Mouse (Mus musculus) cerebellum, adult 9-11 months (tissue): Measurements from ENCODE around the gene Slit3.
A peak's percentile ranks its signal among the peaks of the same experiment; 100 is the strongest.

Source experiments
- DNase-seq: peaks from one replicate; pipeline ENCODE4 v3.0.0; 2022

Gene Slit3

DNA sequence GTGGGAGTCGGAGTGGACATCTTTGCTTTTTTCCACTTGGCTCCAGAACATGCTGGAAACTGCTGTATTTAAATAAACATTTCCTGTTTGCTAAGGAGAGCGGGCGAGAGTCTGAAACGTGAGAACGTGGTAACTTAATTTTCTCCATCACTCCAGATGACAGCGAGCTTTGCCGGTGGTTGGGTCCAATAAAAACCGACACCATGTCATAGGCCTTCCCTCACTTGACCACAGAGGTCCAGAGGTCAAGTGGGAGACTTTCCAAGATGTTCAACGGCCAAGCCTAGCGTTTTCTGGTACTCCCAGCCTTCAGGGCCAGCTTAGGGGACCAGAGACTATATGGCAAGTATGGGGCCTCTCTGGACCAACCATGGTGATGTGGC lies 4.1 kb downstream of the Slit3 start:
- no peak for DNase-seq

DNA sequence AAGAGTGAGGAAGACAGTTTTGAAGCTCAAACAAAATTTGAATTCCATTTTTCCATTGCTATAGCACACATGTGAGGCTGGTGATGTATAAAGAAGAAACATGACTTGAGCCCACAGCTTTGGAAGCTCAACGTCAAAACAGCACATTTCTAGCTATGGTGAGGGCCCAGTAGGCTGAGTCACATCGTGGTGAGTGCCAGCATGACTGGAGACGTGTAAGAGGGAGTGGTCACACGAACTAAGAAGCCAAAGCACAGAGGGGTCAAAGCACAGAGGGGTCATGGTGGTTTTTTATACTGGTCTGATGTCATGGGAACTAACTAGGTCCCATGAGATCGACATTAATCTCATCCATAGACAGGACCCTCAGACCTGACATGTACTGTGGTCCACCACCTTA lies 10.7 kb downstream of the Slit3 start:
- no peak for DNase-seq

DNA sequence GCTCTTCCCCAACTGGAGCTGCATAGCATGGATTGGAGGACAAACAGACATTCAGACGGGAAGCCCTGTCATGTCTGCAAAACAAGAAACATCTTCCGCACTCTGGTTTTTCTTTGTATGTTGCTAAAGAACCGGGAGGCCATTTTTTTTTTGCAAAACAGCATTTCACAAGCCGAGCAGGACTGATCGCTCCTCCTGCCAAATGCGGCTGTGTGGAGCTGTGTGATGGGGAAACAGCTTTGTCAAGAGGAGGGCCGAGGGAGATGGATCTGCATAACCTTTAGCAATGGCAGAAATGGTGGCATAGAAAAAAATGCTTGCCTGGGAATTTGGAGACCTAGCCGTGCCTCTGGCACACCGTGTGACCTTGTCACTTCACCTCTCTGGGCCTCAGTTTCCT lies 15.6 kb downstream of the Slit3 start:
- no peak for DNase-seq

DNA sequence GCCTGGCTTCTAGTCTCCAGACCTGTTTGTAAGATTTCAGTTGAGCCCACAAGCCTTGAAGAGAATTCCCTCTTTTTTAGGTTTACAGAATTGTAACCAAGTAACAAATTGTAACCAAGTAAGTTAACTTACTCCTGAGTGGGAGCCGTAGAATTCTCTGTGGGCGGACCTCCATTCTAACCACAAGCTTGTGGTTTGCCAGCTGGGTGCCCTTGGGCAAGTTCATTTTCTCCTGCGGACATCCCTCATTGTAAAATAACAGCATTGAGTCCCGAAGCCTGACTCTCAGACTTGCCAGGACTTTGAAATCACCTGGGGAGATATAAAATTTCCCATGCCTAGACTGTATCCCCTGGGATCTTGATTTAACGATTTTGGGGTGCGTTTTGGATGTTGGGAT lies 19.1 kb downstream of the Slit3 start:
- no peak for DNase-seq

DNA sequence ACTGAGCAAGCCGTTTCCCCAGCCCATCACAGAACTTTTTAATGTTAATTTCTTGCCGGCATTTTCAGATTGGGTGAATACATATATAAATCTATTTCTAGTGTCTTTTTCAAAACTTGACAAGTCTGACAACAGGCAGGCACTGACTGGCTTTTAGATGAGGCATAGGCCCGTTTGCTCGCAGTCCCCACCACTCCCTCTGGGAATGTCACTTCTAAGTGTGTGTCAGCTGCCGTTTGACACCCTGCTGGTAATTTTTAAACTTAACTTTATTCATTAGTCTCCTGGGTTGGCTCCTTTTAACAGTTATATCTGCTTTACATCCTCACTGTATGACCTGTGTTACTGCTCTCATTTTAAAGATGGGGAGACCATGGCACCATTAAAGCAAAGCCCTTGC lies 21.2 kb downstream of the Slit3 start:
- DNase-seq, result no peak

DNA sequence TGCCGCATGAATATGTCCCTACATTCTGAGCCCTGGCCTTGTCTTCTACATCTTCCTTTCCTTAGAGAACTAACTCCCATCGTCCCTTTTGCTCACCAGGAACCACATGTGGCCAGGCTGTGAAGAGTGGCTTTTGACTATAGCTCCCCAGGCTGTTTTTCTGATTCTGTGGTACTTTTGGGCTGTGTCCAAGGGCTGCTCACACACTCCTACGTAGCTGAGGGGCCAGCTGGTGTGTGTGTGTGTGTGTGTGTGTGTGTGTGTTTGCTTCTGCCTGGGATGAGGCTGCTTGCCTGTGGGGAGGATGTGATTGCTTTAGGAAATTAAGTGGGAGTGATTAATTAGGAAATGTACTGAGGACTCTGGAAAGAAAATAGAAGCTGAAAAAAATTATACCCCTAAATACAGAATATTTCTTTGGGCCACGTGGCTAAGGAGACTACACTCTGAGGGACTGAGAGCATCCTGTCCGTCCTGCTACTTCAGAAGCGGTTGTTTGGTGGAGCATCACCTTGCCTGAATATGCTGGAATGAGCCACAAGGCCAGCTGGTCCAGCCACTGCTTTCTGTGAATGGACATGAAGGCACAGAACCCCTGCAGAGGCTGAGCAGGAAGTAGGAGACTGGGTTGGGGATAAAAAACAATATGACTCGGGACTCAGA lies 21.8 kb downstream of the Slit3 start:
- peak; percentile 54 for DNase-seq

DNA sequence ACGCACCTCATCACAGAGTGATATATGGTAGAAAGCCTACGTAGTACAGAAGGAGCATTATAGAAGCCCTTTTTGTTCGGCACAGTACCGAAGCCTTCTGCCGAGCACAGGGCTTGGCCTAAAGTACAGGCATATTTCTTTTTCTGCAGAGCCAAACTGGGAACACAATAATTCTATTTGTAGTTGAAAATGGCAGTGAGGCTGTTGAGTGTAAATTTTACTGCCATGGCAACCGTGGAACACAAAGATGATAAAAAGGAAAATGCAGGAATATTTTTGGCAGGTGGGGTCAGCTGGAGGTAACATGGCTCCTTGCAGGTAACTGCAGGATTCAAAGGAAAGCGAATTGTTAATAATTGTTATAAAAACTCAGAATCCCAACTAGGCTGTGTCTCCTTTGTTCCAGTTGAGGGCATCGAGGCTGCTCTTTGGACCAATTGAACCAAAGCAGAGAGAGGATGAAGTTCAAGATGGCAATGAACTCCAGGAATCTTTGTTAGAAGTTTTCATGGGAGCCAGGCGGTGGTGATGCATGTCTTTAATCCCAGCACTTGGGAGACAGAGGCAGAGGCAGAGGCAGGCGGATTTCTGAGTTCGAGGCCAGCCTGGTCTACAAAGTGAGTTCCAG lies 26.9 kb downstream of the Slit3 start:
- no peak for DNase-seq

DNA sequence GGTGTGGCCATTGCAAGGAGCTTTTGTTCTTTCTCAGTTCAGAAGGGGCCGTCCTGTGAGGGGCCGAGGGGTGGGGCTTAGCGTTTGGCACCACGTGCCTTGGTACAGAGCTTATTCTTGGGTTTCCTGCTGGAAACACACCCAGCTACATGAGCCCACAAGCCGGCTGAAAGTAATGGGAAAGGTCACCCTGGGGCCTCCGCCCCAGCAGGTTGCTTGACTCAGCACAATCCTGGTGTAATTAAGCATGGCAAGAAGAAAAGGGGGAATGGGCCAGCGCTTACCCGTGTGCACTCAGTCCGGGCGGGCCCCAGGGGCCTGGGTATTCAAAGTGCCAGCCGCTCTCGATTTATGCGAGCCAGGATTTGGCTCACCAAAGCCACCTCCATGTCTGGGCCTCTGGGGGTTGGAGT lies 30.5 kb downstream of the Slit3 start:
- no peak for DNase-seq

DNA sequence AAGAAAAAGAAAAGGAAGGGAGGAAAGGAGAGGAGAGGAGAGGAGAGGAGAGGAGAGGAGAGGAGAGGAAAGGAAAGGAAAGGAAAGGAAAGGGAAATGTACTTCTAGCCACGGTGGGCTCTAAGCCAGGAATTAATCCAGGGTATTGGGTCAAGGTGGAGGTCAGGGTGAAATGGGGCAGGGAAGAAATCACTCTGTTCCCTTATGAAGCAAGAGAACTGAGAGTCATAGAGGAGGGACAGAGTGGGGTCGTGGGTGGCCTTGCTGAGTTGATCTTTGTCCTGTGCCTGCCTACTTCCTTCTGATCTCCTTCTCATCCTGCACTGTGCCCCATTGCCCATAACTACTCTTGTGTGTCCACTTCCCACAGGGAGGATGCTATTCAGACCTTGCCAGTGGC lies 31.9 kb downstream of the Slit3 start:
- DNase-seq, result no peak

DNA sequence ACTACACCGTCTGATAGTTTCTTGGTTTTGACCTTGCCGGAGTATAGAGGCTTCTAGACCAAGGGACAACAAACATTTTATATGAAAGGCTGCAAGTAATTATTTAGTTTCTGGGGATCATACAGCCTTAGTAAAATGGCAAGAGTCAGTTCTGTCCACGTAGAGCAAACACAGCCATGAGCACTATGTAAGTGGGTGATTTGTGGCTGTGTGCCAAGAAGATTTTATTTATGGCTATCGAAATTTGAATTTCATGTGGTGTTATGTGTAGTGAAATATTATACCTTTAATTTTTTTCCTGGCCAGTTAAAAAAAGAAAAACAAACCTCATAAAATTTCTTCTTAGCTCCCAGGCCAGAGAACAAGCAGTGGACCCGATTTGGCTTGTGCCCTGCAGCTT lies 33.4 kb downstream of the Slit3 start:
- DNase-seq, result no peak

DNA sequence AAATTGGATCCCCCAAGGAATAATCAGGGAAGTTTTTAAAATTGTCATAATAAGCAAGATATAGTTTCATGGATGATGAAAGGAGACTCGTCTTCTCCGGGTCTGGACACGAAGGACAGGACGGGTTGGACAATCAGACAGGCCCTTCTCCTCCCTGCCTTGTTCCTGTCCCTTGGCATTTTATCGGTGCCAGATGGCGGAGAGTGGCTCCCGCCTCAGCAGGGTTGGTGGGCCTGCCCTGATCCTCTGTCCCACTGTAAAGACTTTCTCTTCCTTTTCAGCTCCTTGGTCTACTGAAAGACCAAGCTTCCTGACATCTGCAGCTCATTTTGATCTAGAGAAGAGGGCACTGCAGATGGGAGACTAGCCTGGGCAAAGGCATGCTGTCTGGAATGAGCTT lies 34.3 kb downstream of the Slit3 start:
- DNase-seq, result peak; percentile 58

DNA sequence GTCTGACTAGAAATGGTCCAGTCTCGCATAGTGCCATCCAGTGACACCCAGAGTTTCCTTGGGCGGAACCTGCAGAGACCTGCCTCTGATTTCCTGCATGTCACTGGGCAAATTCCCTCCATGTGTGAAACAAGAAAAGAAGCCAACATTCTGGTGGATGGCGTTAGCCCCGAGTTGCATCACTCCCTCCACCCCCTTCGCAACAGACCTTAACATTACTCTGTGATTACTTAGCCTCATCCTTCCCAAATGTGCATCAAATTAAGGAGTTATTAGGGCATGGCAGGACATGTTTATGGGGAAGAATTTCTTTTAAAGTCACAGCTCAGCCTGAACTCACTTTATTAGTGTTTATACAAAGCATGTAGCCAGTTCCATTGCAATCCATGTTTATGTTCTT lies 35.7 kb downstream of the Slit3 start:
- no peak for DNase-seq

DNA sequence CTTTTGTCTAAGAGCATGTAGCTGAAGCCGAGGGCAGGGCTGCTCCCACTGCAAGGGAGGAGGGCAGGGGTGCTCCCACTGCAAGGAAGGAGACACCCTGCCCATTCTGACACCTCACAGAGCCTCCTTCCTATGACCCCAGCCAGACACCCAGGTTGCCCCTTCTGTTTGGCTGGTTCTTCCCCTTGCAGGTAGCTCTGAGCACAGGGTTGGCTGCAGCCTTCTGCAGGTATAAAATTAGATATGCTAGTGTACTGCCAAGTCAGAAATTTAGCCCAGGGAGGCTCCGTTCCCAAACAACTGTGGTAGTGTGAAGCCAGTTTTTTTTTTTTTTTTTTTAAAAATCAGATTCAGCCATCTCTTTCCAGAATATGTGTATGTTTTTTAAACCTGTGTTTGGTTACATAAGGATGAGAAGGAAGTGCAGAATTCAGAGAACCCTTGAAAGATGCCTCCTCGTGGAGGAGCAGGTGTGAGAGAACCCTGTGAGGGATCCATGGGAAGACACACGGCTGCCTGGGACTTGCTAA lies 39.7 kb downstream of the Slit3 start:
- peak; percentile 65 for DNase-seq

DNA sequence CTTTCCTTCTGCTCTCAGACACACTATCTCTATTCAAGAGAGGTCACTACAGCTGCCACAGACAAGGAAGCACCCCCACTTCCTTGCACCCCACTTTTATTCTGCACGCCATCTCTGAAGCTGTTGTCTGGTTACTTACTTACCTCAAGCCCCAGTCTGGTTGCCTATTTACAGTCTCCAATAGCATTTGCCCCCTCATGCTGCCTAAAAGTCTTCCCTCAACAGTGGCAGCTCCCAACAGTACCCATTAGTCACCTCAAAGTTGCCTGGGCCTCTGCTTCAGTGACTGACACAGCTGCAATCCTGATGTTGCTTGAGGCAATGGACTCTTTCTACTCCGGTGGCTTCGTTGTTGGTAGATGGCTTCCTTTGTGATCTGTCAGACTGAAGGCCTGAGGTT lies 42.4 kb downstream of the Slit3 start:
- DNase-seq, result no peak

DNA sequence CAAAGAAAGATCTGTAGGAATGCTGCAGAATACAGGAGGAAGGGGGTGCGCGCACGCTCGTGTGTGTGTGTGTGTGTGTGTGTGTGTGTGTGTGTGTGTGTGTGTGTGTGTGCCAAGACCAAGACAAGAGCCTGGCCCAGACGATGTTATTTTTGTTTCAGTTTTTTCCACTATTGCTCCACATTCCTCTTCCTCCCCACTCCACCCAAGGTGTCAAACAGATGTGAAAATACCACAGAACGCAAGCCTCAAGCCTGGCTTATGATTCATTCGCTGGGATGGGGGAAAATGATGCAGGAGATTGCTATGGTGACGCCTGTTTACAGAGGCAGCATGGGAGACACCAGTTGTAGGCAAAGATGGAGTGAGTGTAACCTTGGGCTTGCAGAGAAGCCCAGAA lies 46.2 kb downstream of the Slit3 start:
- DNase-seq, result no peak

DNA sequence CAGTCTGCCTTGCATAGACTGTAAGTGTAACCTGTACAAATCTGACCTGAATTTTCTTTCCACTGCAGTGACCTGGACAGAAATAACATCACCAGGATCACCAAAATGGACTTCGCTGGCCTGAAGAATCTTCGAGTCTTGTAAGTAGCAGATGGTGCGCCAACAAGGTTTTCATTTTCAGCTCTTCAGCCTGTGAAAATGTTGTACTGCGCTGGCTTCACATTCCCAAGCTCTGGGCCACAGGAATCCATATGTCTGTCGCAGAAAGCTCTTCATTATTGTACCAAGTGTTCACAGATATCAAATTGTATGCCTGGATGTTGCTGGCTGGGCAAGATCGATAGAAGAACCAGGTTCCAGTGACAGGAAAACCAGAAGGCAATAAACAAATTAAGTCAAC lies 50.5 kb downstream of the Slit3 start:
- DNase-seq, result no peak

DNA sequence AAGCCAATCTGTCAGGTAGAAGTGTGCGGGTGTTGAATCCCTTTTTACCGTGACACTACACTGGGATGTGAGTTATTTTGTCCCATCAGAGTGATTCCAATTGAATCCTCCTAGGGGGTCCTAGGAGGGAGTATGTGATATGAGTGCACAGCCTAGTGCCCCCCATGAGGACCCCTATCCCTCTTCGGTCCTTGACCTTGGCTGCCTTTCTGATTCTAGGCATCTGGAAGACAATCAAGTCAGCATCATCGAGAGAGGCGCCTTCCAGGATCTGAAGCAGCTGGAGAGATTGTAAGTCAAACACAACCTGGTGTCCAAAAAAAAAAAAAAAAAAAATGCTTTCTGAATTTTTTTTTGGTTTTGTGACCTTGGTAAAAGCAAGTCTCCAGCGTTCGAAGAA lies 56.5 kb downstream of the Slit3 start:
- DNase-seq, result no peak

DNA sequence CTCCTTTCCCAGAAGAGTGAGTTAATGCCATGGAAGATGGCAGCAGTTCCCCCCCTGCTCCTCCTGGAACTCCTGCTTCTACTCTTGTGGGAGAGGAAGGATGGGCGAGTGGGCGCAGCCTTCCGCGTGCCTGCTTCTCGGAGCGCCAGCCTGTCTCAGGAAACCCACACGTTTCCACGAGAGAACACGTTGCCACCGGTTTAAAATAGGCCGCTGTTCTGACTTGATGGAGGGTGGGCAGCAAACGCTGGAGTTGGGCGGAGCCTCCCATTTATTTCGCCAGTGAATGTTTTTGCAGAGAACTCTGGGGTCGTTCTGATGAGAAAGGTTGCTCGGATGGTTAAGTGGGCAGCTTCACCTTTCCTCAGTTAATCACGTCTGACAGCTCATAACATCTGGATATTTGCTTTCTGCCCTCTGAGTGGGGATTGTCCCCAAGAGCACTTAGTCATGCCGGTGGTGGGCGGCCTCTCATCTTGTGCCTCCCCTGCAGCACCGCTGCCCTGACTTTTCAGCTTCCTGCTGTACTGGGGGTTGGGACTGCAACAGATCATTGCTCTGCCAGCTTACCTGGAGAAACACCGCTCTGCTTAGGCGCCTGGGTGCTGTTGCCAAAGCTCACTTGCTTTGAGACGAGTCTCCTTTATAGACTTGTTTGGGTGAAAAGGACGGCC lies 57.3 kb downstream of the Slit3 start:
- no peak for DNase-seq

DNA sequence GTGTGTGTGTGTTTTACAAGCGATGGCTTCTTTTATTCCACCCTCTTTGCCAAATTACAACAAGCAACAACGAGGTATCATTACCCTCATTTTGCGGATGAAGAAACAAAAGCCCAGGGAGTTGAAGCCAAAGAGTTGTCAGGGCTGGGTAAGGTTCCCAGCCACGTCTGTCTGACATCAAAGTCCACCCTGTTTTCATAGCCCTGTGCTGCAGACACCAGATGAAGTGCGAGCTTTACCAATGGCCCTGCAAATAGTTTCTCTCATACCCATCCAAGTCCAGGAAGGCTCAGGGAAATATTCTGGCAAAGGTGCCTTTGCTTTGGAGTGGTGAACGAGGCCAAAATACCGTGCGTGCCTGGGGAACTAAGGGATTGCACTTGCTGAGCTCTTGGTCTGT lies 58.3 kb downstream of the Slit3 start:
- no peak for DNase-seq

DNA sequence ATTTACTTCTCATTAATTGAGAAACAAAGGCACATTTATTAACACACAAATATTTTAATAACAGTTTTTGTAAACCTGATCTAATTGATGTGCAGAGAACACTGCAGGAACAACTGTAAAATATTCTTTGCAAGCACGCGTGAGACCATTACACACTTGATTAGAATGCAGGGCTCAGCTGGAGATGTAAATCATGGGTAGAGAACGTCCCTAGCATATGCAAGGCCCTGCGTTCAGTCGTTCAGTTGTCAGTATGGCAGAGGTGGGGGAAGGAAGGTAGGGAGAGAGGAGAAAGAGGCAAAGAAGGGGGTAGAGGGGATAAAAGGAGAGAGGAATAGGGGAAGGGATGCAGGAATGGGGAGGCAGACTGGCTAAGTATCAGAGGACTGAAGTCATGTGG lies 61.9 kb downstream of the Slit3 start:
- DNase-seq, result no peak

DNA sequence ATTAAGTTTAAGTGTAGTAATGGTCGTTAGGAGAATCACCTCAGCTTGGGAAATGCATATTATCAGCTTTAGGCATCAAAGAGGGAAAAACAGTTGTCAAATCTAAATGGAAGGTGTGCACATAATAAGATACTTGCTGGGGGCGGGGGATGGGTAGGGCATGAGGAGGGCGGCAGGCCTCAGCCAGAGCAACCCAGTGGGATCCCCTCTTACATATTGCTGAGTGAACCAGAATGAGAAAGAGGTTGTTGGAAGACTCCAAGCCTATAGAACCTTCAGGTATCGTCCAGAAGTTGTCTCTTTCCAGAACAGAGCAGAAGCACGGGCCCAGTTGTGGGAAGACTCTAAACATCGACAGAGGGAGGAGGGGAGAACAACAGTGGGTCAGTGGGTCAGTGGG lies 73.8 kb downstream of the Slit3 start:
- DNase-seq, result no peak

DNA sequence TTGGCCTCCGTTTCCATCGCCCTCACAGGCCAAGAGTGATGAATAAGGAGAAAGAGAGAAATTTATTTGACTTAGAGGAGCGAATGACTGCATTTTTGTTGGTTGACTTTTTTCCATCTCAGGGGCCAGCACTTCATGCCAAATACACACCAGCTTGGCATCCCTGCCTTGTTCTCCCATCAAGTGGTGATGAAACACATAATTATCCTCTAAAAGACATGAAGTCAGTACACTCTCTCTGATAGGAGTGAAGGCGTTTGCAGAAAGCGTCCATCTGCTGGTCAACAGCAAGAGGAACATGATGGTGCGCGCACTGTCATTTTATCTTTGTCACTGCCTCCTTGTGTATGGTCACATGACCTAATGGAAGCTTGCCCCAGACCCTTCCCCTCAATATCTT lies 75.8 kb downstream of the Slit3 start:
- DNase-seq, result no peak

DNA sequence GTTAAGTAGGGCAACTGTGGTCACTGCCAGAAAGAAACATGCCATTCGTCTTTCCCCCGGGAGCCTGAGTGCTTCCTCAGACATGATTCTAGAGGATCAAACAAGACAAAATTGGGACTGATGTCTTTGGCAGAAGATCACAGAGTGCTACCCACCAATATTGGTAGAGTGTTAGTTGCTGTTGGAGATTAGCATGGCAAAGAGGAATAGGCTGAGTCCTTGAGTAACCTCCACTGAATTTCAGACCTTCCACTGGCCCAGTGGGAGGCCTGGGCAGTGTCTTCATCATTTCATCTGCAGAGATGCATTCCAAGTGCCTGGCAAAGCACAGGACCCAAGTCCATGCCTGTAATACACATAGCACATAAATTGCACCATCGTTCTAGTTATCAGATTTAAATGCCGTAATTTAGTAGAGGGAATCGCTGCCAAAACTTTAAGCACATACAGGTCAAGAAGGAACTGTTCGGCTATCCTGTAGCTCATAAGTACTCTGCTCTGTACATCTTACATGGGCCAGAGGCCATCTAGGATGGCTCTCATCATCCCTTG lies 77.6 kb downstream of the Slit3 start:
- DNase-seq, result no peak

DNA sequence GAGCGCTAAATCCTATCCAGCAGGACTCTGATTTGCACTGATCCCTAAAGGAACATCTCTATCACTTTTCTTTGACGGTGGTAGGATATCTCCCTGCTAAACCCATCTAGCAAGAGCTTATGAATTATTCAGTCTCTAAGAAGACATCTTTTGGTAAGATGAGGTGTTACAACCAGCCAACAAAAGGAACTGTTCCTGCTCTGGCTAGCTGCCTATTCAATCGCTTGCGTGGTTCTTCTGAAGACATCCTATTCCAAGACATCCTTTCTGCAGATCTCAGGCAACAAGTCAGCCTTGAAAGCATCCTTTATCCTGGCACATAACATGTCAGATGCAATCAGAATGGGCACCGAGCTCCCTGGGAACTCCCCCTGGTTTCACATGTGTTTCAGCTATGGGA lies 81.3 kb downstream of the Slit3 start:
- no peak for DNase-seq
